Mouse (Mus musculus): ENCODE data around the gene Sec14l2.
A peak's percentile ranks its signal among the peaks of the same experiment; 100 is the strongest.

GRCm38 (mm10) chr11:4119635-4120034 is 3.6 kb downstream of the Sec14l2 start:
- TF ChIP-seq POLR2A (IDR thresholded peaks at IDR 0.05; ENCODE audit: control insufficient read depth in 1 of 2, insufficient read depth in 1 of 2, low read depth in 1 of 2, low read length in 2 of 2, poor library complexity in 1 of 2) (no peak), KAT2A (conservative IDR thresholded peaks at IDR 0.05; ENCODE audit: low read depth, low read length) (no peak), RAD21 (IDR thresholded peaks at IDR 0.05; ENCODE audit: low read depth, low read length) (no peak), CTCF (IDR thresholded peaks at IDR 0.05 in 2 of 3, conservative IDR thresholded peaks at IDR 0.05 in 1 of 3; ENCODE audit: control insufficient read depth in 1 of 3, insufficient read depth in 1 of 3, low read depth in 2 of 3, low read length in 3 of 3, poor library complexity in 1 of 3, severe bottlenecking in 1 of 3) (no peak), EP300 (IDR thresholded peaks at IDR 0.05; ENCODE audit: low read depth in 1 of 2, low read length in 2 of 2) (no peak; a peak in 1 of 4 replicates), ZNF384 (IDR thresholded peaks at IDR 0.05; ENCODE audit: low read depth, low read length) (no peak), TBP (IDR thresholded peaks at IDR 0.05; ENCODE audit: low read depth, low read length) (no peak), TCF12 (IDR thresholded peaks at IDR 0.05; ENCODE audit: low read depth, low read length) (no peak), ETS1 (IDR thresholded peaks at IDR 0.05; ENCODE audit: low read depth, low read length) (0 out of 2 replicates have a peak, but pooled peaks have one; percentile 18)
